Mouse (Mus musculus) embryonic fibroblast, embryonic 13.5 days (primary cell): ENCODE measurements around the gene Slc36a2.

Experiments used
- CTCF ChIP-seq: IDR thresholded peaks from 2 replicates; pipeline ENCODE4 v1.5.1; 2011; ENCODE audit warnings: mild to moderate bottlenecking, control low read depth, low read length, moderate library complexity, borderline replicate concordance; ENCODE audit not compliant: insufficient read depth
- POLR2A ChIP-seq: IDR thresholded peaks from 2 replicates; pipeline ENCODE4 v1.6.1; 2011; ENCODE audit warnings: low read depth, mild to moderate bottlenecking, control low read depth, low read length, moderate library complexity

DNA sequence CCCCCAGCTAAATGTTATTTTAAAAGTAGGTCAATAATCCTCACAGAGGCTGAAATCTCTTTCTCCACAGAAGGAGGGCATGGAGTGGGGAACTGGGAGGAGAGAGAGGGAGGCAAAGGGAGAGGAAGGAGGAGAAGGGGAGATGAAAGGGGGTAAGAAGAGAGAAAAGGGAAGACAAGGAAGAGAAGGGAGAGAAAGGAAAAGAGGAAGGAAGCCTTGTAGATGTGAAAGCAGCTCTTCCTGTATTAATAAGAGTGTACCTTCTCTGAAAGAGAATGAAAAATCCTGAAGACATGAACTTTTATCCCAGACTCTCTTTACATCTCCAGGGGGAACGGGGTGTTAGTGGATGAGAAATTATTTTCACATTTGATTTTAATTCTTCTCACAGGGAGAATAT, 63.4 kb downstream of the Slc36a2 start:
- TF ChIP-seq POLR2A (no peak), CTCF (no peak)
